Mouse (Mus musculus): ENCODE results near the gene Dtd1. TPM values are rescaled to one million over a fixed set of nuclear protein-coding genes. Genes with fewer than 3 reads are reported as not detected.

Gene Dtd1
- total RNA-seq, 2 experiments from 2014 or later, result 25.5 to 26.9 TPM

DNA sequence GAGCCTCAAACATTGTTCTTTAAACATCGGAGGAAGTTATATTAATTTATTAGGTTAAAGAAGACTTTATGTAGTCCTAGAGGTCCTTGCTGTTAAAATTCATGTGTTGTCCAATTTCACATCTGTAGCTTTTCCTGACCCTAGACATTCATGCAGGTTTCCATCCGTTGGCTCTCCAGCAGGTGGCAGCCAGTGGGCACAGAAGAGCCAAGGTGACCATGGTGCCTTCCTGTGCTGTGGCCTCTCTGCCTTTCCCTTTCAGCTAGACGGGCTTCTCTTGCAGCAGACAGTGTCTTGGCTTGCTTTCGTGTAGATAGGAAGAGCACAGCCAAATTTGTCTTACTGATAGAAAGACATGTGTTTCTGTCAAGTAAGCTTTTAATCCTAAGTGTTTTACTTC lies 39.0 kb downstream of the Dtd1 start:
- no peak for DNase-seq (ENCODE audit: low spot score in 2 of 2)

DNA sequence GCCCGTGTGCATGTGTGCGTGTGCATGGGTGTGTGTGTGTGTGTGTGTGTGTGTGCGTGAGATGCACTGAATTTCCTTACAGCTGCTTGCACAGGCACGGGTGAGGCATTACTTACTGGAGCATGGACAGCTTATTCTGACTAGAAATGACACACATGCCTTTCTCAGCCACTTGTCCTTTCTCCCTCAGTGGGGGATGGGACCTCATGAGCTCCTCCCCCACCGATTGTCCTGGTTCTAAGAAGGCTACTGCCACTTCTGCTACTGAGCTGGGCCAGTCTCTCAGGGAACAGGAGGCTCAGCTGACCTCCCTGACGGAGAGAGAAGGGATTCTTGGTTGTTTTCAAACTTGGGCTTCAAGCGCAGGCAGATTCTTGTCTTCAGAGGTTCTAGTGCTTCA lies 40.4 kb downstream of the Dtd1 start:
- no peak for DNase-seq (ENCODE audit: low spot score in 2 of 2)

DNA sequence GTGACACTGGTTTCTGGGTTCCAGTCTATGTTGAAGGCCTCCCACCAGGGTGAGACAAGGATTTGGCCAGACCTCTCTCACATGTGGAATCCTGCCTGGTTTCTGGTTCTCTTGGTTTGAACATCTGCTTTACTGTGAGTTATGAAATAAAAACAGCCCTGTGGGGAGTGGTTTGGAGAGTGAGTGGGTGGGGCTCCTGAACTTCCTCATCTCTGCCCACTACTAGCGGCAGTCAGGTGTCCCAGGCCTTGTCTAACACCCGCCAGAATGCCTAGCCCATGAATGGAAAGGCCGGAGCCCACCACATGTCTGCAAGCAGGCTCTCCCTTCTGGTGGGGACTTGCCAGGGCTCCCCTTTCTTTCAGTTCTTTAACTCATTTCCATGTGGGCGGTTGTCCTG lies 42.3 kb downstream of the Dtd1 start:
- DNase-seq (ENCODE audit: low spot score in 2 of 2), result no peak

DNA sequence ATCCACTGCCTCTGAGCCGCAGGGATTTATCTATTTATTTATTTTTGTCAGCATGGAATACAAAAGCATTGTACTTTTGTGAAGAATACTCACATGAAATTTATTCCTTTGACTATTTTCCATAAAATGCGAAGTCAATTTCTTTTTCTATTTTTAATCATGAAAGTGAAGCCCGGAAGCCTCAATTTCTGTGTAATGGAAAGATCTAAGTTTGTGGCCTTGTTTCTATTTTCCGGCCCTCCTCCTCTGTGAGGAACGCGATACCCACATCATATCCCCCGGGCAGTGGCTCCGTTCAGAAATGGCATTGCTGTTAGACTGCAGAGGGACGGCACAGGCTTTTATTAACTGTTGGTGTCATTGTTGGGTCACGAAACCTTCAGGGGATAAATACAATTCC lies 46.7 kb downstream of the Dtd1 start:
- DNase-seq (ENCODE audit: low spot score in 2 of 2), result no peak

DNA sequence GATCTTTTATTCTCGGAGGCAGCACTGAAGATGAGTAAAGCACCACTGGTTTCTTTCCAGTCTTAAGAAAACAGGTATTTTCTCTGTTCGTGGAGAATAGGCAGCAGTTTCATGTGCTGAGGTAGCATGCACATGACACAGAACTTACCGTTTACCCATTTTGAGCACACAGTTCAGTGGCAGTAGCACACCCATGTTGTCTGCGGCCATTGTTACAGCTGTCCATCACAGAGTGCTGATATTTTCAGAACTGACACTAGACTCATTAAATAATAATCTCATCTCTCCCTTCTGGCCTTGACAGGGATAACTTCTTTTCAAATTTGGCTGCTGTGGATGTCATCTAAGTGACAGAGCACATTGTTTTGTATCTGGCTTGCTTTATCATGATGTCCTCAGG lies 47.5 kb downstream of the Dtd1 start:
- no peak for DNase-seq (ENCODE audit: low spot score in 2 of 2)

DNA sequence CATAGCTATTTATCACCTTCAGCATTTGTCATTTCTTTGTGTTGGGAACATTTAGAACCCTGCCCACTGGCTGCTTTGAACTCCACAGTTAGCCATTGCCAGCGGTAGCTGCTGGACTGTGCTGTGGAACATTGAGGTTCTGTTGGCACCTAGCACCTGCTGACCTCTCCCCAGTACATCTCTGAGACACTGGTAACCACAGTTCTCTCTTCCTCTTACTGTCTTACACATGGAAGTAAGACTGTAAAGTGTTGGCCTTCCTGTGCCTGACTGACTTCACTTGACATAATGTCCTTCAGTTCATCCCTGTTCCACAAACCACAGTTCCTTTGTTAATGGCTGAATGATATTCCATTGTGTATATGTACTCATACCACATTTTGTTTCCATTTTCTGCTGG lies 50.3 kb downstream of the Dtd1 start:
- DNase-seq (ENCODE audit: low spot score in 2 of 2), result no peak

DNA sequence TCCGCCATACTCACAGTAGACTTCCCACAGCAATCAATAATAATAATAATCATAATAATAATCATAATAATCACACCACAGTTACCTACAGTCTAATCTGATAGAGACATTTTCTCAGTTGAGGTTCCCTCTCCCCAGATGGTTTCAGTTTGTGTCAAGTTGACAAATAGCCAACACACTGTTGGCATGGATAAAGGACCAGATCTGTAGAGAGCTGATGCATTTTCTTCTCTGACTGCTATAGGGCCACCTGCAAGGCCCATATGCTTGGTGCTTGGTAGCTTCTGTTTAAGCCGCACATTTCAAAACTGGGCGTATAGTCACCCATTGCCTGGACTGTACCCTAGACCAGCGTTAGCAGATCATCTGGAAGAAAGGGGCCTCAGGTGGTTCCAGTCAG lies 53.1 kb downstream of the Dtd1 start:
- DNase-seq (ENCODE audit: low spot score in 2 of 2), result no peak

DNA sequence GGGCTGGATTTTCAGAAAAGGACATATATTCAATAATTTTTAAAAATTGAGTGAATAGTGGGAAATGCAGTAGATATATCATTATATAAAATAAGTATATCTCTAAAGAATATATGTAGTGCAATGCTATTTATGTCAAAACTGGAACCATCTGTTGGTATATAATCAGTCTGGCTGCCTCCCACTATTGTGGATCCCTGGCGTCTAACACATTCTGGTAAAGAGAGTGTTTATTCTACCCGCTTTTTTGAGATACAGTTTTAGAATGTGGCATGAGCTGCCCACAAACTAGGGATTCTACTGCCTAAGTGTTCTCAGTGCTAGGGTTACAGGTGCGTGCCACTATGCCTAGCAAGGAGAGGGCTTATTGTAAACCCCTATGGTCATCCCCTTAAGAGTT lies 55.6 kb downstream of the Dtd1 start:
- no peak for DNase-seq (ENCODE audit: low spot score in 2 of 2)

DNA sequence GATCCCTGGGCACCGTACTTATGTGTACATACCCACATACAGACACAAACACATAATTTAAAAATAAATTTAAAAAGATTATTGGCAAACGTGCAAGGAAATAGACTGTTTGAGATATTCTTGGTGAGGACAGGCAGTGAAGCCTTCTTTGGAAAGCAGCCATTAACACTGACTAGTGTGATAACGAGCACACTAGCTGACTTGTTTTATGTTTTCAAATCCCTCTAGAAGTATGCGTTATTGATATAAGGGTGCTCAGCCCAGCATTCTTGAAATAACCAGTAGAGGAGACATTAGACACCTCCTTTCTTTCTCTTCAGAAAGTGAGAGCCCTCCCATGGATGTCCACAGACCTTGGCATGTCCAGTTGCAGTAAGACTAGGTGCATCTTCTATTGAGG lies 68.8 kb downstream of the Dtd1 start:
- no peak for DNase-seq (ENCODE audit: low spot score in 2 of 2)

DNA sequence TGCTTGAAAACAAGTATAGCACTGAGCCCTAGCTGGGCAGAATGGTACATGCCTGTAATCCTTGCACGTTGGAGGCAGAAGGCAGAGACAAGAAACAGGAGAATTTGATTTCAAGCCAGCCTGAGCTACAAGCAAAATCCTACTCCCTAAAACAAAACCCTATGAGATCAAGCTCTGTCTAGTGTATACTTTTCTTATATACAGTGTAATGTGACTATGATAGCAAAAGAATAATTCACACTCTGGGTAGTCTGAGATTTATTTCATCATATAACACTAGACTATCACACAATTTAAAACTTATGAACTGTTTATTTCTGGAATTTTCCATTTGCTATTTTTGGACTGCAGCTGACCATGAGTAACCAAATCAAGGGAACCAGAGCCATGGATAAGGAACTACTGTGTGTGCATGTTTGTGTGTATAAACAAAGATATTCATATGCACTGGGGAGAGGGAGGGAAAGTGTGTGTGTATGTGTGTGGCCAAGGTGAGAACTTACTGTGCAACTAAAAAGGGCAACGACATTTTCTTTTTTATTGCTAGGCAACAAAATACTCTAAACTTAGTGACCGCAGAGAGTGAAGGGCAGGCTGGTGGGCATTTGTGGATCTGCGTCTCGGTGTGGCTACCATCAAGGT lies 70.7 kb downstream of the Dtd1 start:
- DNase-seq (ENCODE audit: low spot score in 2 of 2), result no peak

DNA sequence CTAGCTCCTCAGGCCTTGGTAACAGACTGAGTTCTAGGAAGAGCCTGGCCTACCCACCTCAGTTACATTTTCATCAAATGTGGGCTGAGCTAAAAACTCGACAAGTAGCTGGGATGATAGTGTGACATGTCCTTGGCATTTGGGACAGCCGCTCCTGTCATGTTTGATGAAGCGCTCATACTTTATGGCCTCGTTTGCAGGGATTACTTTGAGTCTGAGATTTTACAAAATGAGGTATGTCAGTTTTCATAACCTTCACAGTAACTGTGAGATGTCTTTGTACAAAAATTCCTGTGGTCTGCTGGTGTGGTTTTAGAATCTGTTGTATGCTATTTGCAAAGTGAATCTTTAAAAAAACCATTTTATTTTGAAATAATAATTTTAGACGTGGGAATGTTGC lies 72.7 kb downstream of the Dtd1 start:
- DNase-seq (ENCODE audit: low spot score in 2 of 2), result no peak

DNA sequence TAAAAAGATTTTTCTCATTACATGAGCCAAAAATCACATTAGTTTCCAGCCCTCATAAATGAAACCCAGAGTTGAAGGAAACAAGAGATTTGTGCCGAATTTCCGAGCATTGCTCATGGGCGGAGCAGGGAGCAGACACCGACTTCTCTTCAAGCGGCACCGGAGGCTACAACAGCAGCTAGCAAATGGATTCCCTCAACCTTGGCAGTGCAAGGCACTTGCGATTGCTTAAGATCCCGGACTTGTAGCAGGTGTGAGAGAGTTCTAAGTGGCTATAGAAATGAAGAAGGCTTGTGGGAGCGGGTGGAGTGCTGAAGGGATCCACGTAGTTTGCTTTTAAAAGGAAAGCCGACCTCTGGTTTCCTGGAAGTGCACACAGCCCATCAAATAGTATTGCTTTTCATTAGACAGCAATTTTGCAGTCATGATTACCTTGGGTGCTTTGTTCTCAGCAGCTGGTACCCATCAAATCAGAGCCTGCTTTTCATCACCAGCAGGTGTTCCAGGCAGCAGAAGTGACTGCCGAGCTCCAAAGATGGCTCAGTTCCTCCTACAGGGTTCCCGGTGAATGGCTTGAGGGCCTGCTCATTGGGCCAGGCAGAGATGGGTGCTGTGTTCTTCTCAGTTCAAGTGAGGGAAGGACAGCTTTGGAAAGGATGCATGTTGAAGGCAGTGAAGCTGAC lies 77.0 kb downstream of the Dtd1 start:
- DNase-seq (ENCODE audit: low spot score in 2 of 2), result no peak

DNA sequence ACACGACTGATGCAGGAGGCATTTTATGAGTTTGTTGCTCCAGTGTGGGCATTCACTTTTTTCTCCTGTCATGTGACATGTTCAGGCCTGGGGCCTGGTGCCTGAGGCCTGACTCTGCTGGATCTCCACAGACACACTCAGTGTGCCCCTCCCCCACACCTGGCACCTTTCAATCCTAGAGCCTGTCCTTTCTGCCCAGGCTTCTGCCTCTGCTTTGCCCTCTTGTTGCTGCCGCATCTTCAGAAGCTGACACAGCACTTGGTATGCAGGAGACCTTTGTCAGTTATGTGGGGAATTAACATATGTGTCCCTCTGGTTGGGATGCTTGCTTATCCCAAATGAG lies 77.5 kb downstream of the Dtd1 start:
- DNase-seq (ENCODE audit: low spot score in 2 of 2), result no peak

DNA sequence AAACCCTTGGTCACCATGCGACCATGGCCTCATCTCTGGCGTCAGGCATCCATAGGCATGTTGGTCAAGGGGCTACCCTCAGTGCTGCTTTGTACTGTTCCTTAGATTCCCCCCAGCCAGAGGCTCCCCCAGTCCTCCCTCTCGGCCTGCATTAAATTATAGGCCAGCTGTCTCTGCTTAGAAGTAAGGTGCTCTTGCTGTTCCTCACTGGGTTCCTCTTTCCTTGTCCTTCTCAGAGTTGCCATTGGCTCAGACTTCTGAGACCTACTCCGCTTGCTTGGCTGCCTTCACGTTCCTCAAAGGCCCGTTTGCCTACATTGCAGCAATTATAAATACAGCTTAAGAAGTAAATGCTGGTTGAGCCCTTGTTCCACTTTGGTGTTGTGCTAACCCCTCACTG lies 79.1 kb downstream of the Dtd1 start:
- no peak for DNase-seq (ENCODE audit: low spot score in 2 of 2)

DNA sequence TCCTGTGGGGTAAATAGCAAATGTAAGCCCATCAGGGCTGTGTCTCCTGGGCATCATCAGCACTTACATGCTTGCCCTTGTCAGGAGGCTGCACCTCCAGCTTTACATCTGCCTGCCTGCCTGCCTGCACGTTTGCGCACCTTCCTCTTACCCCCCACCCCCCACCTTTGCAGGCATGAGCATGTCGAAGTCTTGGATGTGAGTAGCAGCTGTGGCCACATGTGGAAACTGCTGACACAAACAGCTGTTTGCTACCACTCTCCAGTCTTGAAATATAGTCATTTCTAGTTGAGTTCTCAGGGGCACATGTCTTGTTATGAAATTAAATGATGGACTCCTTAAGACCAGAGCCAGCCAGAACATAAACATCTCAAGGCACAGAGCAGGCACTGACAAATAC lies 79.7 kb downstream of the Dtd1 start:
- no peak for DNase-seq (ENCODE audit: low spot score in 2 of 2)

DNA sequence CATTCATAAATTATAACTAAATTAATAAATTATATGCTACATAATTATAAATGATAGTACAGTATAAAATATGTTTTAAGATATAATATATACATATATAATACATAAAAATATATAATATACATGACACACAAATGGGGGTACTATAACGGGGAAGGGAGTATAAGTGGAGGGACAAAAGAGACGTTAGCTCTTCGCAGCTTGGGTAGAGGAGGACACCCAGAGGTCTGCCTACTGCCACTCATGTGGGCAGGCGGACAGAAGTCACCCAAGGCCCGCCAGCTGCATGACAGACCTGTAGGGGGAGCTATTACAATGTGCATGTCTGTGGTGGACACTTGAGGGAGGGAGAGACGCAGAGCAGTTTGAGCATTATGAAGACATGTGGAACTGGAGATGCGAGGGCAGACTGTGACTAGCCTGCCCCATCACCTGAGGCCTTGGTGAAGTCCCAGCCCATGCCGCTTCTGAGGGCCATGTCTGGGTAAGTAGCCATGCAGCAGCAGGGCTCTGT lies 92.6 kb downstream of the Dtd1 start:
- DNase-seq (ENCODE audit: low spot score in 2 of 2), result no peak

DNA sequence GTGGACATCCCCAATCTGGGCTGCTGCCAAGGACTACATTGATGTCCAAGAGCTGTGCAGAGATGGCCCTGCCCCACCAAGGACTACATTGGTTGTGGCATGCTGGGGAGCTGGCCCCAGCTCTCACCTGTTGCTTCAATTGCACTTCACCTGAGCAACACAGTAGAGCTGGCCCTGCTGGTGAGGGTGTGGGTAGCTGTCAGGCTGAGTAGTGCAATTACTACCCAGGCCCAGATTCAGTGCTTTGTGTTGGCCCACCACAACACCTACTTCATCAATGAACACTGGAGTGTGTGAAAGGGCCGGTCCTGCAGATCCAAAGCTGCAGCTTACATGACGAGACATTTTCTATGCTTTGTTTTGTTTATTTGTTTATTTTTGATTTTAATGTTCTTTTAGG lies 93.1 kb downstream of the Dtd1 start:
- no peak for DNase-seq (ENCODE audit: low spot score in 2 of 2)

DNA sequence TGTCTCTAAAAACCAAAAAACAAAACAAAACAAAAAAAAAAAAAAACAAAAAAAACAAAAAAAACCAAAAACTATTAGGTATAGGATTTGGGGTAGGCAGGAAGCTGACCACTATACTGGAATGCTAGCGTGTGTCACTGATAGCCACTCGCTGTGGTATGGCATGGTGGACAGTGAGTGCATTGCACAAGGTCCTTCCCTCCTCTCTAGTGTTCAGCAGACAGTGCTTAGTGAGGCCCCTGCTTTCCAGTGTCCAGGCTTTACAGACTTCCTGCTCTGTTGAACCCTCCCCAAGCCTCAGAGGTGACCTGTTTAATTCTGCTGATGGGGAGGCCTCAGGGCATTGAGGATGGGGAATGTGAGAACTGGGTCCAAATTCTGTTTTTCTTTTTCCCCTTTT lies 95.2 kb downstream of the Dtd1 start:
- no peak for DNase-seq (ENCODE audit: low spot score in 2 of 2)

DNA sequence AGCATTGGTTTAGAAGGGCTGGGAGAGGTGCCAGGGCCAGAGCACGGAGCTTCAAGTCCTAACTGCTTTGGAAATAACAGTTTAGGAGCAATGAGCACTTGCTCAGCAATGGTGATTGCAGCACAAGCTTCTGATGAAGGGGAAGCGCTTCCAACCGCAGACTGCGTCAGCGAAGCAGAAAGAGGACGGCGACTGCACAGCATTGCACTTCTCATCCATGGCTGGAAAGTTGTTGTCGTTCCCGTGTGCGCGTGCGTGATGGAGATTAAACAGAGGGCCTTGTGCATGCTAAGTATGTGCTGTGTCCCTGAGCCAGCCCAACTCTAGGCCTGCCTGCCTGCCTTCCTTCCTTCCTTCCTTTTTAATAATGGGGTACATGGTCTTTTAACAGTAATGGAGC lies 98.3 kb downstream of the Dtd1 start:
- DNase-seq (ENCODE audit: low spot score in 2 of 2), result no peak

DNA sequence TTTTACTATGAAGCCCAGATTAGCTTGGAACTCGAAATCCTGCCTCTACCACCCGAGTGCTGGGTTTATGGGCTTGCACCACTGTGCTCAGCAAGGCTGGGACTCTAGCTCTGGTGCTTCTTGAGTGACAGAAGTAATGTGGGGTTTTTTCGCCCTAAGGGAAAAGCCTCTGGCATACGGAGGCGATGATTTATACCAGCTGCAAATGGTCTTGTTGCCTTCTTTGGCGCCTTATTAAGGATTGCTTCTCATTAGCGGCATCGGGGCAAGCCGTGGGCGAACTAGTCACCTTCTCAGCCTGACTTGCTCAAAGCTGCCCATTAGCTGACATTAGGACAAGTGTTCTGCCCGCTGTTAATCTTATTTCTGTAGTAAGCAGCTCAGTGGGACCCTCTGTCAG lies 100.9 kb downstream of the Dtd1 start:
- DNase-seq (ENCODE audit: low spot score in 2 of 2), result no peak

DNA sequence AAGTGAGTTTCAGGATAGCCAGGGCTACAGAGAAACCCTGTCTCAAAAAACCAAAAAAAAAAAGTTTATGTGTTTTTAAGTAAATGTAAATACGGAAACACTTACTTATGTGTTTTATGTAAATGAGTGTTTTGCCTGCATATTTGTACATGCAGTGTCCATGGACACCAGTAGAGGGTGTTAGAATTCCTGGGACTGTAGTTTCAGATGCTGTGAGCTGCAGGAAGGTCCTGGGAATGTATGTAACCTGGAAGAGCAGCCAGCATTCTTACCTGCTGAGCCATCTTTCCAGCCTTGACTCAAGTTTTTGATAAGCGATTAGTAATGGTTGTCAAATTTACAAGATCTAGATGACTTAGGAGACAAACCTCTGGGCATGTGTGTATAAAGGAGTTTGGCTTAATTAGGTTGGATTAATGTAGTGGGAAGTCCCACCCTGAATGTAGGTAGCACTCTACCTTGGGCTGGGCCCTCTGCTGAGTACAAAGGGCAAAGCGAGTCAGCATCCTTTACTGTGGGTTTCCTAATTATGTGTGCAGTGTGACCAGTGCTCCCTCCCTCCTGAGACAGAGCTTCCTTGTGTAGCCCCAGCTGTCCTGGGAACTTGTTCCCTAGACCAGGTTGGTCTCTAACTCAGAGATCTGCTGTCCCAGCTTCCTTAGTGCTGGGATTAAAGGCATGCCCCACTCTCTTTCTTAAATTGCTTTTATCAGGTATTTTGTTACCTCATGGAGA lies 101.9 kb downstream of the Dtd1 start:
- no peak for DNase-seq (ENCODE audit: low spot score in 2 of 2)

DNA sequence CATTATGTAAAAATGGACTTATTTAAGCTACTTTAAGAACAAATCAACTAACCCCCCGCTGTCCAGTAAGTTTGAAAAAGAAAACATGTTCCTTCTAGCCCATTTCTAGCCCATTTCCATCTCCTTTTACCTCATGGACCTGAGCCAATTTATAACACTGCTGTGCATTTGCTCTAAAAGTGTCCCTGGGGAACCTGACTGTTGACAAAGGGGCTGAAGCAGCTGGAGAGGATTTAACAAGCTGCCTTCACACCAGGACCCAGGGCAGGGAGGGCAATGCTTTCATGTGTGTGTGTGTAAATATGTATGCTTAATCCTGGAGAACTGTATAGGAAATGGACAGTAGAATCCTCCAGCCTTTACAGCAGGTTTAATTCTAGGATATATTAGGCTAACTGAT lies 109.6 kb downstream of the Dtd1 start:
- no peak for DNase-seq (ENCODE audit: low spot score in 2 of 2)

DNA sequence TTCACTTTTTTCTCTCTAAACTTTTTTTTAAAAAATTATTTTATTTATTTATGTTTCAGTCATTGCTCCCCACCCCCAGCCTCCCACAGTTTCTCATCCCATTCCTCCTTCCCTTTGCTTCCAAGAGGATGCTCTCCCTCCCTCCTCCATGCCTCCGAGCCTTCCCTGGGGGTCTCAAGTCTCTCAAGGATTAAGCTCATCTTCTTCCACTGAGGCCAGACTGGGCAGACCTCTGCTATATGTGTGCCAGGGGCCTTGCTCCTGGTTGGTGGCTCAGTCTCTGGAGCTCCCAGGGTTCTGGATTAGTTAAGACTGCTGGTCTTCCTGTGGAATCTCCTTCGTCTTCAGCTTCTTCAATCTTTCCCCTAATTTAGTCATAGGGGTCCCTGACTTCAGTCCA lies 110.0 kb downstream of the Dtd1 start:
- no peak for DNase-seq (ENCODE audit: low spot score in 2 of 2)
